Mouse (Mus musculus) hindlimb bud, embryonic 11.5 days (tissue): ENCODE measurements at regions not wholly inside any gene's neighbourhood (a gene's known extent, or its start where the extent isn't known, plus 50 kb on each side); places are given as distances from the start of the nearest gene placed in this dataset.

ENCODE experiments used
- DNase-seq: peaks from one replicate; pipeline ENCODE4 v3.0.0-alpha.2; 2012; ENCODE audit warnings: low read depth, low spot score; ENCODE audit errors: extremely low spot score

GRCm38 (mm10) chr17:47317651-47318050, 51.0 kb upstream of the Mrps10 start:
- no peak for DNase-seq

- no peak for DNase-seq
Observed at GRCm38 (mm10) chr17:47313162-47313561, 55.5 kb upstream of the Mrps10 start.

- DNase-seq = no peak
Observed at GRCm38 (mm10) chr17:47311272-47311671, 57.4 kb upstream of the Mrps10 start.

- DNase-seq = no peak
Observed at GRCm38 (mm10) chr17:47306027-47306761, 62.5 kb upstream of the Mrps10 start.

- DNase-seq = no peak
Observed at GRCm38 (mm10) chr17:47304463-47305199, 64.1 kb upstream of the Mrps10 start.

- DNase-seq = no peak
Observed at GRCm38 (mm10) chr17:47303600-47303999, 65.1 kb upstream of the Mrps10 start.

- DNase-seq = no peak
Observed at GRCm38 (mm10) chr17:47298396-47298919, 70.2 kb upstream of the Mrps10 start.

GRCm38 (mm10) chr17:47297965-47298364, 70.7 kb upstream of the Mrps10 start:
- DNase-seq = no peak

GRCm38 (mm10) chr17:47296709-47297450, 71.8 kb upstream of the Mrps10 start:
- DNase-seq = no peak

GRCm38 (mm10) chr17:47295315-47296011, 73.2 kb upstream of the Mrps10 start:
- no peak for DNase-seq

- DNase-seq = no peak
Observed at GRCm38 (mm10) chr17:47294091-47294534, 74.6 kb upstream of the Mrps10 start.

- no peak for DNase-seq
Observed at GRCm38 (mm10) chr17:47293178-47293577, 75.5 kb upstream of the Mrps10 start.

GRCm38 (mm10) chr17:47291558-47291957, 77.1 kb upstream of the Mrps10 start:
- DNase-seq = no peak

- DNase-seq = no peak
Observed at GRCm38 (mm10) chr17:47285616-47286015, 83.1 kb upstream of the Mrps10 start.

GRCm38 (mm10) chr17:47284236-47284635, 84.5 kb upstream of the Mrps10 start:
- no peak for DNase-seq

GRCm38 (mm10) chr17:47283158-47283557, 85.5 kb upstream of the Mrps10 start:
- no peak for DNase-seq

GRCm38 (mm10) chr17:47282476-47282875, 86.2 kb upstream of the Mrps10 start:
- DNase-seq = no peak

GRCm38 (mm10) chr17:47277890-47278289, 90.8 kb upstream of the Mrps10 start:
- DNase-seq = no peak

GRCm38 (mm10) chr17:47276639-47277038, 92.0 kb upstream of the Mrps10 start:
- no peak for DNase-seq

GRCm38 (mm10) chr17:47275796-47276311, 92.8 kb upstream of the Mrps10 start:
- DNase-seq = no peak

GRCm38 (mm10) chr17:47273309-47273708, 95.4 kb upstream of the Mrps10 start:
- DNase-seq = no peak
